Mouse (Mus musculus): ENCODE measurements at regions not wholly inside any gene's neighbourhood (a gene's known extent, or its start where the extent isn't known, plus 50 kb on each side); places are given as distances from the start of the nearest gene placed in this dataset.

GRCm38 (mm10) chr2:18445809-18446208 is 53.2 kb upstream of the Dnajc1 start:
- no peak for DNase-seq (ENCODE audit: low spot score)

All from layer of hippocampus, adult 11-12 months (tissue).